Mouse (Mus musculus) limb, embryonic 14.5 days (tissue): ENCODE results near the gene Nkiras1. TPM values are rescaled to one million over a fixed set of nuclear protein-coding genes. Genes with fewer than 3 reads are reported as not detected.
"Not testable (repeated sequence)": the region's sequence is repeated elsewhere in the genome, so short reads cannot be mapped to it uniquely, and the experiment has no call there.

Source experiments
- ATAC-seq: fragments of 200-750 bp; cut with Nextera tagmentation; 2 replicates; pipeline ENCODE4 v1.8.0; 2017; ENCODE audit warnings: low read depth, moderate number of reproducible peaks, moderate TSS enrichment; ENCODE audit not compliant: low FRiP score
- DNase-seq: peaks from one replicate; pipeline ENCODE4 v3.0.0-alpha.2; 2015; ENCODE audit warnings: low spot score
- H3K27ac ChIP-seq: fragments of 300-500 bp; sonication (generic); replicated peaks from 2 replicates; pipeline ENCODE4 v1.5.1; 2014; ENCODE audit warnings: low read depth, mild to moderate bottlenecking, low read length, moderate library complexity, mixed read lengths
- H3K27me3 ChIP-seq: fragments of 300-500 bp; sonication (generic); 2 replicates; pipeline ENCODE4 v1.6.1; 2014; ENCODE audit warnings: low read length, mixed read lengths; ENCODE audit not compliant: control insufficient read depth, insufficient read depth
- H3K36me3 ChIP-seq: fragments of 300-500 bp; sonication (generic); 2 replicates; pipeline ENCODE4 v1.6.1; 2014; ENCODE audit warnings: mild to moderate bottlenecking, low read length, moderate library complexity, mixed read lengths; ENCODE audit not compliant: control insufficient read depth, insufficient read depth
- H3K4me1 ChIP-seq: fragments of 300-500 bp; sonication (generic); 2 replicates; pipeline ENCODE4 v1.6.1; 2014; ENCODE audit warnings: antibody characterized with exemption, low read length, mixed read lengths; ENCODE audit not compliant: control insufficient read depth, insufficient read depth
- H3K4me2 ChIP-seq: fragments of 300-500 bp; sonication (generic); replicated peaks from 2 replicates; pipeline ENCODE4 v1.6.1; 2014; ENCODE audit warnings: low read depth, mild to moderate bottlenecking, low read length, moderate library complexity; ENCODE audit not compliant: severe bottlenecking
- H3K4me3 ChIP-seq: fragments of 300-500 bp; sonication (generic); replicated peaks from 2 replicates; pipeline ENCODE4 v1.5.1; 2014; ENCODE audit warnings: low read length
- H3K9ac ChIP-seq: fragments of 300-500 bp; sonication (generic); 2 replicates; pipeline ENCODE4 v1.6.1; 2014; ENCODE audit warnings: mild to moderate bottlenecking, low read depth, low read length, moderate library complexity; ENCODE audit not compliant: severe bottlenecking
- H3K9me3 ChIP-seq: fragments of 300-500 bp; sonication (generic); 2 replicates; pipeline ENCODE4 v1.6.1; 2016; ENCODE audit warnings: low read length; ENCODE audit not compliant: control insufficient read depth
- POLR2A ChIP-seq: fragments of 200-500 bp; IDR thresholded peaks from 2 replicates; pipeline ENCODE4 v1.8.0; 2012; ENCODE audit warnings: inconsistent platforms, mild to moderate bottlenecking, moderate library complexity, borderline replicate concordance; ENCODE audit not compliant: insufficient read depth, insufficient read length; ENCODE audit errors: extremely low read depth
- WGBS: fragments of 180-500 bp; shearing (Covaris S2); extraction: QIAGEN DNeasy Blood & Tissue Kit; methylation state at CpG from one replicate; pipeline ENCODE4 v1.1.7; 2014; 5-methylcytosine and 5-hydroxymethylcytosine counted together
- polyA plus RNA-seq, 2 experiments: library from polyadenylated mRNA; depleted of rRNA in 1 of 2; stranded (reverse) in 1 of 2; unstranded in 1 of 2; fragments of >200 nt; fragmentation: Nextera tagmentation in 1 of 2; extraction: Ambion mirVana in 1 of 2; gene quantifications; 2 replicates each; pipeline versions ENCODE4 v1.2.1 to v1.2.3; 2012 to 2014

Gene Nkiras1
- polyA plus RNA-seq (2012; rRNA removed) (14.6 and 25.0 TPM in 2 replicates), polyA plus RNA-seq (2014; fragmentation: Nextera tagmentation; extraction: Ambion mirVana) (16.1 and 18.5 TPM in 2 replicates)

DNA sequence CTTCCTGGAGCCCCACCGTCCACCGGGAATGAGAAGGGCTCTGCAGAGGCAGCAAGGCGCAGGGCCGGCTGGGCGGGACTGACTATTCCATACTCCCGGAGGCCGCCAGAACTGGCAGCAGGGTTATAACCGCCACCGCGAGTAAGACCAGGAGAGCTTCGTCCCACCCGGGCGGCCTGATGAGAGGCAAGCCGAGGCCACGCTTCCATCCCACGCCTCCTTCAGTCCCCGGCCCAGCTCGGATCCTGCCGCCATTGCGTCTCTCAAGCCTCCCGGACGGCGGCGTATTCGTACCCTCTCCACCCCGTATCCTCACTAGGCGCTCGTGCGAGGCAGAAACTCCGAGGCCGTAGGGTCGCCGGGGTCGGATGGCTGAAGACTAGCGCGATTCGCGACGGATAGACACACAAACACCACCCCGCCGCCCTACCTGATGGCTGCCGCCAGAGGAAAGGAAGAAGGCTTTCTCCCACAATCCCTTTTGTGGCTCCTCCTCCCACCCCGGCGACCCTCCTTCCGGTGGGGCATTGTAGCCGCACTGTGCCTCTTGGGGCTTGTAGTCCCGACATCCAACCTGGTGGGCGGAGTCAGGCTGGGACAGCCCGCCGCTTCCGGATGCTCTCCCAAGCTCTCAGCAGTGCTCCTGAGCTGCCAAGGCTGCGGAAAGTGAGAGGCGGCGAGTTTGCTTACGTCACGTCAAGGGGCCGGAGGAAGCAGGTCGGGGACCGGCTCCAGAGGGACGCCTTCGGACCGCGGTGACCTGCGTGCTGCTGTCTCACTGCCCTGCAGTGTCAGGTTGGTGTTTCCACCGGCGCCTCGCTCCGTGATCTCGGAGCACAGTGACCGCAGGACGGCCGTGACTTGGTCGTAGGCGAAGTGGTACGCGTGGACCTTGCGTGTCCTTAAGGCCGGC, at the start of gene Nkiras1, which contains the start of gene Rpl15:
Gene Nkiras1 (plus strand): TSS at position 608 of the 913 bp plus-strand sequence.
Gene Rpl15 (minus strand): TSS at position 863 of the 913 bp plus-strand sequence.
- Histone ChIP-seq H3K4me1 (peaks cover 6% of the 10 kb centered on the region), H3K27me3 (no peaks in the 10 kb centered on the region), H3K9me3 (no peaks in the 10 kb centered on the region), H3K27ac (peak within 1 kb of the TSS; percentile 86), H3K4me3 (peak within 1 kb of the TSS; percentile 92), H3K4me2 (peak within 1 kb of the TSS; percentile 76), H3K9ac (peak within 1 kb of the TSS; percentile 99), H3K36me3 (peaks cover 29% of the 10 kb centered on the region)
- DNase-seq (peak; percentile 98), ATAC-seq (peak; percentile 99)
- under 1% methylated on average over 64 of the region's 78 CpGs for WGBS
- TF ChIP-seq POLR2A: peak; percentile 91; the same call in 1 of the 2 replicates

DNA sequence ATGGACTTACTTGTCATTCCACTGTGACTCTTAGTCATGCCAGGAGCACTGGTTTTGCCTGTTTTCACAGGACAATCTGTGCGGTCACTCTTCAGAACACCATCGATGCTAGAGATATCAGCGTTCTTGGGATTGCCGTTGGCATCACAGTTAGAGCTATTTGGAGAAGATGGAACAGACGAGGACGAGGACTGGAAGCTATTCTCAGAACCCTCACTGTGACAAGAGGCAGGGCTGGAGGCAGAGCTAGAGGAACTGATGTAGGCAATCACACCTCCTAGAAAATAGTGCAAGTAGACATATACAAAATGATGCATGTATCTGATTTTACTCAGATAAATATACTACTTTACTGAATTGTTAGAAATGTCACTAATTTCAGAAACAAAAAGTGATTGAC, 49.0 kb upstream of the Nkiras1 start:
- H3K4me2 ChIP-seq: no peak overlapping the region
- ATAC-seq (no peak), DNase-seq (no peak)
- no peaks in the 10 kb centered on the region for H3K27me3 ChIP-seq
- no peak overlapping the region for H3K9ac ChIP-seq
- TF ChIP-seq POLR2A: no peak
- no peak overlapping the region for H3K4me3 ChIP-seq
- H3K4me1 ChIP-seq: no peaks in the 10 kb centered on the region
- no peak overlapping the region for H3K27ac ChIP-seq
- no peaks in the 10 kb centered on the region for H3K9me3 ChIP-seq
- no peaks in the 10 kb centered on the region for H3K36me3 ChIP-seq
- 91% methylated on average over 6 of the region's 6 CpGs for WGBS

DNA sequence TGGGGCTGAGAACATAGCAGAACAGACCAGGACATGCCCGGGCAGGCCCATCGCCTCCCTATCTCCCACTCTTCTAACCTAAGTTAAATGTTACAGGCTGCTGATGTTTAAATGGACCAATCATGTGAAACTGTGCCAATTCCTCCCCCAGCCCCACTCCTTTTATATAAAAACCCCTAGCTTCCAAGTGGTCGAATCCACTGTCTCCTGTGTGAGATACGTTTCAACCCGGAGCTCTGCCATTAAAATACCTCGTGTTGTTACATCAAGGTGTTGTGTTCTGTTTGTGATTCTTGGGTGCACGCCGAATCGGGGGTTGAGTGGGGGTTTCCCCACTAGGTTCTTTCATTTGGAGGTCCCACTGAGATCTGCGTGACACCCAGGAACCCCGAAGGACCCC, 45.5 kb upstream of the Nkiras1 start:
- not testable (repeated sequence) for H3K4me3 ChIP-seq, H3K4me2 ChIP-seq, H3K27me3 ChIP-seq, H3K36me3 ChIP-seq, H3K9me3 ChIP-seq, H3K4me1 ChIP-seq, H3K9ac ChIP-seq, ATAC-seq, DNase-seq, H3K27ac ChIP-seq
- WGBS: 93% methylated on average over 11 of the region's 11 CpGs

- ATAC-seq, H3K36me3 ChIP-seq, H3K27ac ChIP-seq, DNase-seq, H3K4me2 ChIP-seq, H3K9ac ChIP-seq, H3K9me3 ChIP-seq, H3K27me3 ChIP-seq, H3K4me3 ChIP-seq, H3K4me1 ChIP-seq: not testable (repeated sequence)
- 73% methylated on average over 11 of the region's 11 CpGs for WGBS
Observed at GRCm38 (mm10) chr14:18226181-18226580, 44.8 kb upstream of the Nkiras1 start.

GRCm38 (mm10) chr14:18229751-18230150, 41.2 kb upstream of the Nkiras1 start:
- DNase-seq, H3K9ac ChIP-seq, H3K4me3 ChIP-seq, H3K9me3 ChIP-seq, H3K27ac ChIP-seq, H3K27me3 ChIP-seq, H3K36me3 ChIP-seq, H3K4me2 ChIP-seq, ATAC-seq, H3K4me1 ChIP-seq: not testable (repeated sequence)
- 95% methylated on average over 10 of the region's 10 CpGs for WGBS

DNA sequence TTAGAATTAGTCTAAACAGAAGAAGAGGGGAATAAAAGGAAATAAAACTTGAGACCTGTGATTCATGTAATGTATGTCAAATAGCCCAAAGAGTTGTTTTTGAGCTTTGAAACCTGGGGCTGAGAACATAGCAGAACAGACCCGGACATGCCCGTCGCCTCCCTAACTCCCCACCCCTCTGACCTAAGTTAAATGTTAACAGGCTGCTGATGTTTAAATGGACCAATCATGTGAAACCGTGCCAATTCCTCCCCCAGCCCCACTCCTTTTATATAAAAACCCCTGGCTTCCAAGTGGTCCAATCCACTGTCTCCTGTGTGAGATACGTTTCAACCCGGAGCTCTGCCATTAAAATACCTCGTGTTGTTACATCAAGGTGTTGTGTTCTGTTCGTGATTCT, 39.1 kb upstream of the Nkiras1 start:
- H3K4me3 ChIP-seq, H3K4me1 ChIP-seq, ATAC-seq, H3K9me3 ChIP-seq, H3K27ac ChIP-seq, DNase-seq, H3K36me3 ChIP-seq, H3K27me3 ChIP-seq, H3K4me2 ChIP-seq, H3K9ac ChIP-seq: not testable (repeated sequence)
- WGBS: 93% methylated on average over 8 of the region's 8 CpGs
